Mouse (Mus musculus) kidney, adult 2 months (tissue): Measurements from ENCODE around the gene Rpp38.

Experiments used
- CTCF ChIP-seq: fragments of 200-500 bp; conservative IDR thresholded peaks from 2 replicates; pipeline ENCODE4 v1.5.1; 2011; ENCODE audit warnings: low read depth, mild to moderate bottlenecking, control low read depth, low read length, moderate library complexity, mixed read lengths; ENCODE audit not compliant: insufficient read depth, insufficient read length
- POLR2A ChIP-seq: fragments of 200-500 bp; IDR thresholded peaks from one replicate; pipeline ENCODE4 v1.6.1; 2011; ENCODE audit warnings: low read depth, low read length, control low read depth

GRCm38 (mm10) chr2:3289581-3289980 lies 42.9 kb downstream of the Rpp38 start:
- TF ChIP-seq CTCF, result no peak
- no peak for TF ChIP-seq POLR2A
